In genomic region chr5:99701811-99702210, GRCm38 (mm10) we compare ENCODE assay signal across 25 mouse cellular contexts. TPM values are rescaled to one million over a fixed set of nuclear protein-coding genes. Genes with fewer than 3 reads are reported as not detected.
A peak's percentile ranks its signal among the peaks of the same experiment; 100 is the strongest.
DNase-seq lines count a peak whose midpoint lies in the region; ATAC-seq lines count a peak whose summit lies in the region.
"Had no signal": no experiment of that assay in that cellular context is flagged by ENCODE, and none has a peak within 500 bp of the region (broad histone marks: within the 10 kb centered on the region; RNA-seq: fewer than 3 reads in every experiment).

No protein-coding gene starts in this region.

- no peaks in the 10 kb centered on the region for H3K27me3 ChIP-seq in heart, embryonic 12.5 days (replicated peaks)
- H3K27me3 ChIP-seq: CH12.LX; embryonic facial prominence, embryonic 12.5 days; liver, embryonic 13.5 days; stomach, embryonic 15.5 days had no signal

- no peak overlapping the region for H3K9ac ChIP-seq in heart, embryonic 12.5 days
- H3K9ac ChIP-seq: embryonic facial prominence, embryonic 12.5 days; liver, embryonic 13.5 days; stomach, embryonic 15.5 days had no signal

- H3K4me3 ChIP-seq in heart, embryonic 12.5 days = no peak overlapping the region
- H3K4me3 ChIP-seq: embryonic facial prominence, embryonic 12.5 days; liver, embryonic 13.5 days; stomach, embryonic 15.5 days had no signal

- DNase-seq in cerebellum, postnatal 10 days = no peak
- peak; percentile 33 for DNase-seq in heart, adult 11 months
- DNase-seq in right cerebral cortex, postnatal 25 days = peak; percentile 23
- no peak for DNase-seq in right cerebral cortex, postnatal 14 days
- no peak for DNase-seq in liver
- DNase-seq: adrenal gland, adult 8-10 months; embryo, embryonic 11 days; heart, postnatal 14 days; kidney, adult 8-10 months; kidney, postnatal 4 days; layer of hippocampus, postnatal 36 days; left cerebral cortex, postnatal 4 days; liver, embryonic 13.5 days; lung, adult 18-20 months; lung, postnatal 10 days; midbrain, embryonic 14.5 days had no signal

- H3K27ac ChIP-seq in heart, embryonic 12.5 days (ENCODE audit: poor library complexity, severe bottlenecking) = no peak overlapping the region
- H3K27ac ChIP-seq: embryonic facial prominence, embryonic 12.5 days; kidney, postnatal 0 days; liver, embryonic 13.5 days; macrophage; stomach, embryonic 15.5 days had no signal

- no peaks in the 10 kb centered on the region for H3K4me1 ChIP-seq in heart, embryonic 12.5 days (replicated peaks)
- H3K4me1 ChIP-seq: embryonic facial prominence, embryonic 12.5 days; liver, embryonic 13.5 days; stomach, embryonic 15.5 days had no signal

- H3K4me2 ChIP-seq in heart, embryonic 12.5 days = no peak overlapping the region
- H3K4me2 ChIP-seq: embryonic facial prominence, embryonic 12.5 days; liver, embryonic 13.5 days; stomach, embryonic 15.5 days had no signal

- WGBS in heart, embryonic 12.5 days = 88% methylated on average over 5 of the region's 5 CpGs

- ATAC-seq in cerebellum, adult (ENCODE audit: insufficient number of reproducible peaks, low FRiP score, low TSS enrichment) = peak; percentile 66
- ATAC-seq in heart, embryonic 12.5 days (ENCODE audit: insufficient number of reproducible peaks, low FRiP score) = no peak
- ATAC-seq: forebrain, embryonic 14.5 days; intestine, embryonic 16.5 days had no signal

- H3K9me3 ChIP-seq in heart, embryonic 12.5 days (replicated peaks) = no peaks in the 10 kb centered on the region
- H3K9me3 ChIP-seq: embryonic facial prominence, embryonic 12.5 days; liver, embryonic 13.5 days; stomach, embryonic 15.5 days had no signal

- no peaks in the 10 kb centered on the region for H3K36me3 ChIP-seq in heart, embryonic 12.5 days
- H3K36me3 ChIP-seq: embryonic facial prominence, embryonic 12.5 days; liver, embryonic 13.5 days; stomach, embryonic 15.5 days had no signal

RNA-seq across cellular contexts. Expression of gene Rasgef1b, which starts 27.1 kb away (rescaled TPM):
- polyA plus RNA-seq in heart, embryonic 12.5 days (2016; fragmentation: Nextera tagmentation; extraction: Ambion mirVana) = 44.7 and 49.6 TPM in 2 replicates

Comparison
In these comparisons a context has a peak if more than half of its experiments do, and no peak if none do; other contexts are left out.
1. DNase-seq: peak in heart, adult 11 months (single experiment) and right cerebral cortex, postnatal 25 days (single experiment); none in cerebellum, postnatal 10 days (0 of 2), right cerebral cortex, postnatal 14 days (single experiment) and liver (single experiment).